Mouse (Mus musculus): ENCODE data around the gene Heatr6. TPM values are rescaled to one million over a fixed set of nuclear protein-coding genes. Genes with fewer than 3 reads are reported as not detected.

Heatr6 gene
- total RNA-seq, 2 experiments from 2014 or later, result 12.3 to 14.0 TPM

GRCm38 (mm10) chr11:83799871-83800430 is 46.5 kb downstream of the Heatr6 start:
- no peak for DNase-seq (ENCODE audit: low spot score in 2 of 2)

- DNase-seq (ENCODE audit: low spot score in 2 of 2), result peak in 1 of 2 experiments; percentile 23
Measured at GRCm38 (mm10) chr11:83802166-83802565, 48.7 kb downstream of the Heatr6 start.

- DNase-seq (ENCODE audit: low spot score in 2 of 2), result no peak
Measured at GRCm38 (mm10) chr11:83802581-83802980, 49.1 kb downstream of the Heatr6 start.

- DNase-seq (ENCODE audit: low spot score in 2 of 2), result no peak
Measured at GRCm38 (mm10) chr11:83810441-83810840, 56.9 kb downstream of the Heatr6 start.

GRCm38 (mm10) chr11:83815191-83815590 is 61.7 kb downstream of the Heatr6 start:
- DNase-seq (ENCODE audit: low spot score in 2 of 2), result no peak

GRCm38 (mm10) chr11:83815628-83816027 is 62.1 kb downstream of the Heatr6 start:
- peak; percentile 51 to 61 for DNase-seq (ENCODE audit: low spot score in 2 of 2)

GRCm38 (mm10) chr11:83817048-83817447 is 63.6 kb downstream of the Heatr6 start:
- no peak for DNase-seq (ENCODE audit: low spot score in 2 of 2)

- DNase-seq (ENCODE audit: low spot score in 2 of 2), result no peak
Measured at GRCm38 (mm10) chr11:83817994-83818393, 64.5 kb downstream of the Heatr6 start.

- no peak for DNase-seq (ENCODE audit: low spot score in 2 of 2)
Measured at GRCm38 (mm10) chr11:83818591-83819127, 65.2 kb downstream of the Heatr6 start.

GRCm38 (mm10) chr11:83819806-83820483 is 66.4 kb downstream of the Heatr6 start:
- DNase-seq (ENCODE audit: low spot score in 2 of 2), result no peak

GRCm38 (mm10) chr11:83826142-83826541 is 72.6 kb downstream of the Heatr6 start:
- DNase-seq (ENCODE audit: low spot score in 2 of 2), result no peak

GRCm38 (mm10) chr11:83828553-83829142 is 75.2 kb downstream of the Heatr6 start:
- DNase-seq (ENCODE audit: low spot score in 2 of 2), result no peak

- peak; percentile 38 to 44 for DNase-seq (ENCODE audit: low spot score in 2 of 2)
Measured at GRCm38 (mm10) chr11:83832389-83832788, 78.9 kb downstream of the Heatr6 start.

Other genes starting within 250 kb of the Heatr6 start
- gene Heatr9, start 231.5 kb upstream of the Heatr6 start, total RNA-seq (2021), result under 1 TPM in 1 of 2 experiments, not detected in 1; 0.16 TPM
- 10 to 100 TPM in 1 of 2 experiments, 1 to 10 TPM in 1; 2.4 to 11.5 TPM for gene Ccl5, start 223.2 kb upstream of the Heatr6 start, total RNA-seq (2021)
- gene Ccl9, start 175.1 kb upstream of the Heatr6 start, total RNA-seq (2021), result 10 to 100 TPM in 1 of 2 experiments, 1 to 10 TPM in 1; 7.9 to 17.1 TPM
- gene Ccl6, start 160.6 kb upstream of the Heatr6 start, total RNA-seq (2021), result 10 to 100 TPM; 16.6 to 36.3 TPM
- not detected for gene Rpl9-ps1, start 108.1 kb upstream of the Heatr6 start, total RNA-seq (2021)
- gene Ccl3, start 104.3 kb upstream of the Heatr6 start, total RNA-seq (2021), result under 1 TPM in 1 of 2 experiments, not detected in 1; 0.56 TPM
- gene Ccl4, start 91.1 kb upstream of the Heatr6 start, total RNA-seq (2021), result not detected
- gene Wfdc17, start 49.7 kb upstream of the Heatr6 start, total RNA-seq (2021), result 10 to 100 TPM in 1 of 2 experiments, 1 to 10 TPM in 1; 2.8 to 10.1 TPM
- not detected for gene Wfdc18, start 44.7 kb upstream of the Heatr6 start, total RNA-seq (2021)
- gene Wfdc21, start 6.8 kb upstream of the Heatr6 start, total RNA-seq (2021), result under 1 TPM in 1 of 2 experiments, not detected in 1; 0.83 TPM
- gene Hnf1b, start 96.4 kb downstream of the Heatr6 start, total RNA-seq (2021), result under 1 TPM in 1 of 2 experiments, not detected in 1; 0.17 TPM
- 10 to 100 TPM; 19.8 TPM for gene Ddx52, start 188.4 kb downstream of the Heatr6 start, total RNA-seq (2021)
- gene Synrg, start 210.7 kb downstream of the Heatr6 start, total RNA-seq (2021), result 10 to 100 TPM; 43.0 to 49.4 TPM